Mouse (Mus musculus): ENCODE results near the gene Zfp710. TPM values are rescaled to one million over a fixed set of nuclear protein-coding genes. Genes with fewer than 3 reads are reported as not detected.
A peak's percentile ranks its signal among the peaks of the same experiment; 100 is the strongest.
"Not testable (repeated sequence)": the region's sequence is repeated elsewhere in the genome, so short reads cannot be mapped to it uniquely, and the experiment has no call there.

Zfp710 gene
- total RNA-seq, 1 experiment from 2014 or later: 21.4 TPM

DNA sequence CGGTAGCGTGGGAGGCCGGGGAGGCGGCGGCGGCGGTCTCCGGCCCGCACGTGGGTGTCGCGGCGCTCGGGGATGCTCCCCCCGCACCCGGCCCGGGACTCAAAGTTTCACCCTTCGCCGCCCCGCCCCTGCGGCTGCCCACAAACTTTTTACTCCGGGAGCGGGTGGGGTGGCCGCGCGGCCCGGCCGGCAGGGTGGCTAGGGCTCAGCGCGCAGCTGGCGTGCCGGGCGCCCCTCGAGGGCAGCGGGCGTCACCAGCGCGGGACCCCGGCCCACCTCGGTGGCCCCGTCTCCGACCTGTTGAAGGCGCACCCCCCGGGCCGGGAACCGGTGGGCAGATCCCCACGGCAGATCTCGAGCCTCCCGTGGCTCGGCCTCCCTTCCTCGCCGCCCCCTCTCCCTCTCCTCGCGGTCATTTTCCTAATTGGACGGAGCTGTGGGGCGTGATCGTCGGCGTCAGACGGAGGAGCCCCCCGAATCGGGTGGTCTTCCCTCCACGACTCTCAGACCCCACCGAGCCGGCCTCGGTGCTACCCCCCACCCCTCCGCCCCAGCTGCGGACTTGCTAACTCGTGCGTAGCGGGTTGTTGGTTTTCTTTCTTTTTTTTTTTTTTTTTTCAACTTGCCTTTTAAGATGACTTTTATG lies 2.5 kb downstream of the Zfp710 start:
- peak; percentile 85 for DNase-seq

DNA sequence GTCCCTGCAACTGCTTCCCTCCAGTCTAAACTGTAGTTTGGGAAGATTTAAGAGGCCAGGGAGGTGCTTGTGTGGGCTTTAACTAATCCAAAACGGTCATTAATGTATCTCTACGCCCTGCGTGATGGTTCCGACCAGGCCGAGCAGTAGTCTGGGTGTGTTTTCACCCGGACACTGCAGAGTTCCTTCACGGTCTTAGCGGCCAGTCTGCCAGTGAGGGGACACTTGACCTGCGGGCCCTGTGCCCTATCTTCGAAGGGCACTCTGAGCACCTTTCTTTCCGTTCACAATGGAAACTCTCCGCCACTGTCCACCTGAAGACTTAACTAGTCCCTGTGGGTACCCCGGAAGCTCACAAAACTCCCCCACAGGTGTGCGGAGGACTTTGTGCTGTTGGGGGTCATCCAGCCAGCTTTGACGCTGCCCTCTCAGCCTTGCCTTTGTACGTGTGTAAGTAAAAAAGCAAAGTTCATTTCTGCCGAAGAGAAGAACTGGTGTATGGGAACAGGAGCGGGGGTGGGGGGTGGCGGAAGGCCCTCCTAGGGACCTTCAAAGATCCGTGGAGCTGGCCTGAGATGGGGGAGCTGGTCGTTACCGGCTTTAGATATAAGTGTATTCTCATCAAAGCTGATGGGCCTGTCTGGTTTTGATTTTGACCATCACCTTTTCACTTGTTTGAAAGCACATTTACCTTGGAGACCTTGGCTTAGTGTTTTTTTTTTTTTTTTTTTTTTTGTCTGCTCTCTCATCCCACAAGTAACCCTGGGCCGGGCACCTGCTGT lies 3.2 kb downstream of the Zfp710 start:
- peak; percentile 25 for DNase-seq

DNA sequence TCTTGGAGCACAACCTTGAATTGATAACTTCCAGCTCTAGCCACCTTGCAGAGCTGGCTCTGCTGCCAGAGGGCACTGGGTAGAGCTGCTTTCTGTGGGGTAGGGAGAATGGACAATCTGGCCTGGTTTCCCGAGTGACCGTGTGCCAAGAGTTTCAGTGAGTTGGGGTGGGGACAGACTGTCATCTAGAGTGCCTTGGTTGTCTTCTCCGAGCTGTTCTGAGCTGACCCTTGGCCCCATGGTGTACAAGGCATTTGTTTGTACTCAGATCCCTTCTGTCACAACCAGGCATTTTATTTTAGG lies 3.8 kb downstream of the Zfp710 start:
- DNase-seq: peak; percentile 13

DNA sequence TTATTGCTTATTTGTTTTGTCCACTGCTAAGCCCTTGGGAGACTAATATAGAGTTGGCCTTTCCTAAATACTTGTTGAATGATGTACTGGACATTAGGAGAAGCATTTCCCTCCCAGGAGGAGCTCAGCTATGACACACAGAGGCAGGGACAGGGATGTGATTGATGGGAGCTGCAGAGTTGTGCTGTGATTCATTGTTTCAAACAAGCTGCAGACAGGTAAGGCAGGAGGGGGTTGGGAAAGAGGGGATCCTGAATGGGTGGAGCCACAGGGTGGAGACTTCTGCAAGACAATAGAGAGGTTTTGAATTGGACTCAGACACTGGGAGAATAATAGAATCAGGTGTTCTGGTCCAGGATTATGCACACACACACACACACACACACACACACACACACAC lies 5.4 kb downstream of the Zfp710 start:
- no peak for DNase-seq

DNA sequence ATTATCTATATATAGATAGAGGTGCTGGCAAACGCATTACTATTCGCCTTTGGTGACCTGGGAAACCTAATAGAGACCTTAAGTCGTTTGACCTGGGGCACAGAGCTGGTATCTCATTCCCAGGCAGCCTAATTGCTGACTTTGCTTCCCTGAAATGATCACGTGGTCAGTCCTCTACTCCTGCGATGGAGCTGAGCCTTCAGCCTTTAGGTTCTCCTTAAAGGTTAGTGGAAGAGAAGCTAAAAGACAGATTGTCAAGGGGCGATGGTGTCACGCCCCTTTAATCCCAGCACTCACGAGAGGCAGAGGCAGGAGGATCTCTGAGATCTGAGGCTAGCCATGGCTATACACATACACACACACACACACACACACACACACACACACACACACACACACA lies 5.9 kb downstream of the Zfp710 start:
- DNase-seq: no peak

DNA sequence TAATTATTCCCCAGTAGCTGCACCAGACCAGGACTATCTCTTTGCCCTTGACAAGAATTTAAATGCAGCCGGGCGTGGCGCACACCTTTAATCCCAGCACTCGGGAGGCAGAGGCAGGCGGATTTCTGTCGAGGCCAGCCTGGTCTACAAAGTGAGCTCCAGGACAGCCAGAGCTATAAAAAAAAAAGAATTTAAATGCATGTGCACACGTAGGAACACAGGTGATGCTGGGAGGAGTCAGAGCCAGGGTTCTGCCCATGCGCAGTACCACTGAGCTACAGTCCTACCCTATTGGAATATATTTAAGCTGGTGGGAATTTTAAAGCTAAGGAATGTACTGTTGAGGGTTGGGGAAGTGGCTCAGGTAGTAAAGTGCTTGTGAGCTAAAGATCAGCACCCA lies 6.4 kb downstream of the Zfp710 start:
- no peak for DNase-seq

DNA sequence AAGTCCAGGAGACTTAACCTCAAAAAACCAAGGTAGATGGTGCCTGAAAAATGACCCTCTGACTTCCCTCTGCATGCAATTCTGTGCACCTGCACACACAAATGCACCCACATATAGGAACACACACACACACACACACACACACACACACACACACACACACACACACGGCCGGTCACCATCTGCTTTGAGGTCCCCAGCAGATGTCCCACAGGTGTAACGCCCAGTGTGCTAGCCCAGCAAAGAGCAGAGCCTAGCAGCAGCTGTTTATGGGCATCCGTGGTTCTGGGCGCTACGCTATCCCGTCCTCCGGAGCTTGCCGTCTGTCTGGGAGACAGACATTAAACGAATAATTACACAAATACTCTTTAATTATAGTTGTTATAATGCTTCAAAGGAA lies 6.9 kb downstream of the Zfp710 start:
- DNase-seq: no peak

DNA sequence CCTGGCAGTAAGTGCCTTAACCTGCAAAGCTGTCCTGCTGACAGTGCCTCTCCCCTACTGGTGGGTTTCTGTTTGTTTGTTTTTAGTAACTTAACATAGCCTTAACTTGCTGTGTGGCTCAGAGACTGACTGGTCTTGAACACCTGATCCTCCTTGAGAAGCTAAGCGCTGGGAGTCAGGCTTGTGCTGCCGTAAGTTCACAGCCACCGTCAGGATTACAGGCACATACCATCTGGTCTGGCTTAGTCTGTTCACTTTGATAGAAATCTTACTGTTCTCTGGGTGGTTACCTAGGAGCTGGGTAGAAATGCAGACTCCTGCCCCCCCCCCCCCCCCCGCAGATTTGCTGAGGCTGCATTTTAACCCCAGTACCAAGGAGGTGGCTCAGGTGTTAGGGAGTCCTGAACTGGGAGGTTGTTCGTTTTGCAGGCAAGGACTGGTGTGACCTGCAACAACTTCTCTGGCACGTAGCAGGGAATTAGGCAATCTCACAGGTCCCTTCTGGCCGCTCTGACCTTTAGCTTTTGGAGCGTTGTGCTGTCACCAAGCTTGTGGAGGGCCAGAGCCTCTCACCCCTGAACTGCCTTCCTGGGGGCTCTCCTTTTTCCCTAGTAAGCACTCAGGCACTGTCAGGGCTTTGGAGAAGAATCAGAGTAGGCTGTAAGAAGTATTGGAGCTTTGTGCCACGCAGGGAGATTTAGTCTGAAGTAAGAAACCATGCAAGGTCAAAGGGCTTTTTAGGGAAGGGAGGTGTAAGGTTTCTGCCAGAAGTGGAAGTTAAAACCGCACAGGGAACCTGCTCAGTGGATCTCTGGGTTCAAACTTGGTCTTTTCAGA lies 7.8 kb downstream of the Zfp710 start:
- no peak for DNase-seq

DNA sequence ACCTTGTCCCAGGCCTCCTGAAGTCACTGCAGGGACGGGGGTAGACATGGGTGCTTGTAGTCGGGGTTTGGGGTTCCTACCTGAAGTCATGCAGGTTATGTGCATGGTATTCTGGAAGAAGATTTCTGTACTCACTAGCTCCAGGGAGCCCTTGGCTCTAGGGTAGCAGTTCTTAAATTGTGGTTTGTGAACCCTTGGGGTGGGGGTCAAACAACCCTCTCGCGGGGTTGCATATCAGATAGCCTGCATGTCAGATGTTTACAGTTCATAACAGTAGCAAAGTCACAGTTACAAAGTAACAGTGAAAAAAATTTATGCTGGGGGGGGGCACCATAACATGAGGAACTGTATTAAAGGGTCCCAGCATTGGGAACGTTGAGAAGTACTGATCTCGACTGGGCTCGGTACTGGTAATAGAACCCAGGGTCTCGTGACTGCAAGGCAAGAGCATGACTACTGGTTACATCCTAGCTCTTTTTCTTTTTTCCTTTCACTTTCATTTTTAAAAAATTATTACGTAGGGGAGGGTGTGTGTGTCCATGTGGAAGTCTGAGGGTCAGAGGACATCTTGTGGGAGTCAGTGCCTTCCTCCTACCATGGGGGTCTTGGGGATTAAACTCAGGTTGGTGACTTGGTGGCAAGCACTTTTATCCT lies 8.6 kb downstream of the Zfp710 start:
- DNase-seq: no peak

DNA sequence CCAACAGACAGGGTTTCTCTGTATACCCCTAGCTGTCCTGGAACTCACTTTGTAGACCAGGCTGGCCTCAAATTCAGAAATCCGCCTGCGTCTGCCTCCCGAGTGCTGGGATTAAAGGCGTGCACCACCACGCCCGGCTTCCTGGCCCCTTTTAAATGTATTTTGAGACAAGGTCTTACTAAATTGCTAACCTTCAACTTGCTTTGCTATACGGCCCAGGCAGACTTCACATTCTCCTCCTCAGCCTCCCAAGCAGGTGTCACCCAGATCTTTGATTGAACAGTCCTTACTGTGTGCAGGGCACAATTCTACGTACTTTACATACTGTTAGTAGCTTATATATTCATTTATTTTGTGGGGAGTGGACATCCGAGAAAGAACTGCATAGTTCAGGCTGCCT lies 9.2 kb downstream of the Zfp710 start:
- DNase-seq: no peak

DNA sequence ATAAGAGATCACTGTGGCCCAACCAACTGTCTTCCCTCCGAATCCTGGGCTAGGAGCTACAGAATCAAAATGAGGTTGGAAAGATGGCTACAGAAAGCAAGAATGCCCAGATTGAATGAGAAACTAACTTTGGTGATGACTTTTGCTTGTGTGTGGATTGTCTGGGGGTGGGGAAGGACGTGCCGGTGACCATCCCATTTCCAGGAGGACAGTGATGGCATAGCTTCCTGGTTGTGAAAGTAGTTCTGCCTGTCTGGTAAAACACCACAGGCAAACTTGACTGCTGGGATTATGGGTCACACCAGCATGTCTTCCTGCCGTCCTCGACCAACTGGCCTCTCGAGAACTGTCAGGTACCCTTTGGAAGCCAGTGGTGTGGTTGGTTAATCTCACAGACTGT lies 10.5 kb downstream of the Zfp710 start:
- no peak for DNase-seq

DNA sequence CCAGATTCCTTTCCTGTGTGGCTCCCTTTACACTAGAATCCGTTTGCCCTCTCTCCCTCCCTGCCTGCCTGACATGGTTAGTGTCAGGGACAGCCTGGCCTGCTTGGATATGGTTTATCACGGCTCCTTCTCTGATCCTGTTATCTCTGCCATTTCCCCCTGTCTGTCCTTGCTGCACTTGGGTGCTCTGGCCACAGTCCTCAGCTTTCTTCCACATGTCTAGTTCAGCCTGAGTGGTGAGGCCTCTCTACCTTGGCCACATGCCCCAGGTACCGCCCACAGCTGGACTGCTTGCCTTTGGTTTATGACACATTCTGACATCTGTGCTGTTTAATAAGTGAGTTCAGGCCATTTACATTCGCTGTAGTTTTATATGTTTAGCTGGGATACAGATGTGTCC lies 11.1 kb downstream of the Zfp710 start:
- peak; percentile 77 for DNase-seq

DNA sequence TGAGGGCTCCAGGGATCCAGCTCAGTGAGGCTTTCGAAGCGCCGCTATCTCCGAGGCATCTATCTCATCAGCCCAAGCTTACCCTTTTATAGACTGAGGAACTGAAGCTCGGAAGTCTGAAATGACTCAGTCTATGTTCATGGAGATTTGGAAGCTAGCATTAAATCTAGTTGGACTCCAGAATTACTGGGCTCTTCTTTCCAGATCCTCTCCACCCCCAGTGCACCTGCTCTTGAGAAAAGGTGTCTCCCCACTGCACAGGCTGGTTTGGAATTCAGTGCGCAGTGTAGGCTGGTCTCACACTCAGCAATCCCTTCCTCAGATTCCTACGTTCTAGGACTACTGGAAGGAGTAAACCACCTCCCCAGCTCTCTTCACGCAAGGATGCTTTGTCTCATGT lies 15.1 kb downstream of the Zfp710 start:
- DNase-seq: no peak

DNA sequence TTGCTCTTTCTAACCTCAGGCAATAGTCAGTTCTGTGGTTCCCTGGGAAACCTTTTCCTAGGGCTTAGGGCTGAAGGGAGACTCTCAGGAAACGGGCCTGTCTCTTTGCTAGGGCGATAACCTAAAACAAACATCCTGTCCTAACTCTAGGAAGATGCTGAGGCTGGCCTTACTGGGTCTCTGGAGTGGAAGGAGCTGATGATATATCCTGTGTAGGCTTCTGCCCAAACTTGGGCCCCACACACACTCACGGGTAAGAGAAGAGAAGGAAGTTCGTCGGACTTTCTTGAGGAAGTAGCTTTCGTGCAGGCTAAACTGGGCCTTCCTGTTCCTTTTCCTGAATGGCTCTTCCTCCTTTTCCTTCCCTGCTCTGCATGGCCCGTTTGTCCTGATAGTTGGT lies 19.6 kb downstream of the Zfp710 start:
- DNase-seq: no peak

DNA sequence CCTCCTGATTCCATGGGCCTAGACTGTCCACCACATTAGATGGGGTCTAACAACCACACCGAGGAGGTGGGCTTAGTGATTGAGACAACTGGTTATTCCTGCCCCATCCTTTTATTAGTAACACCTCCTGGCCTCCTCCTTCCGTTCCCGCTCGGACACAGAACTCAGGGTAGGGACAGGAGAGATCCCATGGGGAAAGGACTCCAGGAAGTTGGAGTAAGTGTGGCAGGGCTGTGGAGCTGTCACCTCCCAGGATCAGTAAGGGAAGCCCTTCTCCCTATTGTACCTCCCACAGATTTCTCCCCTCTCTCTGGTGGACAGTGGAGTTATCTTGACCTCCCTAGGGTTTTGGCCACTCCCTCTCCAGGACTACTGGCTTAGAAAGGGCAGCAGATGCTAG lies 22.4 kb downstream of the Zfp710 start:
- DNase-seq: no peak

DNA sequence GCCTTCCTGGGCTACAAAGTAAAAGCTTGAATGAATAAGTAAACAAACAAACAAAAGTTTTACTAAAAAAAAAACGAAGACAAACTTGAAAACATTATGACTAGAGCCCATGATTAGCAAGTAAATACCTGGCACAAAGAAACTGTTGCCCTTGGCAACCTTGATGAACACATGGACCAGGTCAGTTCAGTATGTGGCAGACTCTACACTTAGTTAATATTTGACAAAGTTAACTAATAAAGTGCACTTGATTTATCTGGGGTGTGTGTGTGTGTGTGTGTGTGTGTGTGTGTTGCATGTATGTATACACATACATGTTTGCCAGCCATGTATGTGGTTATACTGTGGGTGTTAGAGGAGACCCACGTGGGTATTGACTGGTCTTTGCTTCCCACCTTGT lies 25.1 kb downstream of the Zfp710 start:
- DNase-seq: no peak

DNA sequence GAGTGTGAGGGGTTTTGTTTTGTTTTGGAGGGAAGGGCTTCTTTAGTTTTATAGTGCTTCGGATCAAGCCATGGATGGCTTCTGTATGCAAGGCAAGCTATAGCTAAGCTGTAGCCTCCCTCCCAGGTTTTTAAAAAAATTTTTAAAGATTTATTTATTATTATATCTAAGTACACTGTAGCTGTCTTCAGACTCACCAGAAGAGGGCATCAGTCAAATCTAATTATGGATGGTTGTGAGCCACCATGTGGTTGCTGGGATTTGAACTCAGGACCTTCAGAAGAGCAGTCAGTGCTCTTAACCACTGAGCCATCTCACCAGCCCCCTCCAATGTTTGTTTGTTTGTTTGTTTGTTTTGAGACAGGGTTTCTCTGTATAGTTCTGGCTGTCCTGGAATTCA lies 25.8 kb downstream of the Zfp710 start:
- DNase-seq: not testable (repeated sequence)

DNA sequence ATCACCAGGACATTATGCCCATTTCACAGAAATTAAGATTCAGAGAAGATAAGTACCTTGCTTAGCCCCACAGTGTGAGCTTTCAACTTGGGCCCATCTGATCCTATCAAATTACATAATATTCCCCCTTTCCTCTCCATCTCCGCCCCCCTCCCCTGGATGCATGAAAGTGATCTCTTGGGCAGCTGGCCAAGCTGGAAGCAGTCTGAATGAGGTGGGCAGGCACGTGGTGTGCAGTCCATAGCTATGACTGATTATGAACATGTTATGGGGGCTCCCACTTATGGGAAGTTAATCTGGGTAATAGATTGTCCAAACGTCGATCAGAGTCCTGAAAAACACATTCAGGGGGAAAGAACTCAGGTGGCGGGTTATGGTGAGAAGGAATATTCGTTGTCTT lies 27.2 kb downstream of the Zfp710 start:
- DNase-seq: no peak

DNA sequence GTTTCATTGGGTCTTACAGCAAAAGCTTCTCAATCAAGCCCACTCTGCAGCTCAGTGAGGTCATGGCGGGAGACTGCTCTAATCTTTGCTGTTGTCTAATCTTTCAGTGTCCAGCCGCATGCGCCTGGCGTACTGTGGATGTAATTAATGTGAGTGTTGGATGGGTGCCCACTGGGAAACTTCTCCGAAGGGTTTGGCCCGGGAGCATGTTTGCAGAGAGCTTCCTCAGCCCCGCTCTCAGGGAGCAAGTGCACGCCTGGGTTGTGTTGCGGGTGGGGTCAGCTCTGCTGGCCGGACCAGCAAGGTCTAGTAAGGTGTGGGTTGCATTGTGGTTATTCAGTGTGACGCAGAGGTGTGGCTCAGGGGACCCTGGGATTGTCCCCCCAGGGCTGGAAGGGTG lies 27.6 kb downstream of the Zfp710 start:
- DNase-seq: peak; percentile 66

DNA sequence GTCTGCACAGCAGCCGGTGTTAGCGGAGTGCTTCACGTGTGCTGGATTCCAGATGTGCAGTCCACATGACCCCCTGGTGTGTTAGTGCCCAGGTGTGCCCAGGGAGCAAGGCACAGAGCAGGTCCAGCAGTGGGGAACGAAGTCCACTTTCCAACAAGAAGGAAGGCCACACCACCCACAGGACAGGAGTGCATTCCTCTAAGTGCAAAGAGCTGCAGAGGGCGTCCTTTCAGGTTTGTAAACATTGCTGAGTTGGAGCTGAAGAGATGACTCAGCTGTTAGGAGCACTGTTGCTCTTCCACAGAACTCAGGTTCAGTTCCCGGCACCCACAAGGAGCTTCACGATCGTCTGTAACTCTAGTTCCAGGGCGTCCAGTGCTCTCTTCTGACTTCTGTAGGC lies 28.5 kb downstream of the Zfp710 start:
- no peak for DNase-seq

DNA sequence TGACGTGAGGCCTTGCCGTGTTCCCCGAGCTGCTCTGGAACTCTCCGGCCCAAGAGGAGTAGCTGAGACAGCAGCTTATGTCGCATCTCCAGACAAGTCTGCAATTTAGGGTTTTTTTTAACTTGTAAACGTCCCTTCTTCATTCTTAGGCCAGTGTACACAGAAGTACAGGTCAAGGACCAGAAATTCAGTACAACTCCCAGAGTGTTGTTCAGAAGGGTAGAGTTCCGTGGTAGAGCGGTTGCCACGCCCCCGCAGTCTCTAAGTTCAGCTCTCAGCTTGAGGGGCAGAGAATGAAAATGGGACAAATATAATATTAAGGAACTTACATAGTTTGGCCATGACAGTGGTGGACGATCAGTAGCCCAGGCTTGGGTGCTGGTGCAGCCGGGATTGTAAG lies 31.2 kb downstream of the Zfp710 start:
- DNase-seq: no peak

DNA sequence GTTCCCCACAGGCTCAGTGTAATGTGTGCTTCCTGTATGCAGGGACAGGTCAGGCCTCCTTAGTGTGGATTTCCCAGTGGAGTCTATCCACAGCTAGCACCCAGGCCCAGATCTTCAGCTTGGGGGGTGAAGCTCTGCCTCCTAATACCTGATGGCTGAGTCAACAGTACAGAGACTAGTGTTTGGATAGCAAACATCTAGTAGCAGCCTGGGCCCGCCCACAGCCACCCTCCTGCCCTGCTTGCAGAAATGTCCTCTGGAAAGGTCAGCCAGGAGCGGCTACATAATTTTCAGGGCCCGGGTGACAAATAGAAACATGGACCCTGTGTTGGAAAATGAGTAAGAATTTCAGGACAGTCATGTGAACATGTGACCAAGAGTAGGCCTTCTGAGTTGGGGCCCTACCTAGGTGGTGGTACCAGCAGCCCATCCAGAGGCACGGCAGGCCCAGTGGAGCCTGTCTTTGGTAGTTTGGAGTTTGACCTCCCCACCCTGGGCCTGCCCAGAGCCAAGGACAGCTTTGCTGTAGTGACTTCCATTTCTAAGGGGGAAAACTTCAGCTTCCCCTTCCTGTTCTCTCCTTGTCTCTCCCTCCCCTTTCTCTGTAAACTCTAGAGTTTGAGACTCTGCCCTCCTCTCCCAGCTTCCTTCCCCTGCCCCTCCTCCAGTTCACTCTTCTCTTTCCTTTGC lies 32.5 kb downstream of the Zfp710 start:
- peak; percentile 67 for DNase-seq

Measured in adrenal gland, postnatal 25 days (tissue).